Mouse (Mus musculus) neural tube, embryonic 11.5 days (tissue): ENCODE measurements around the gene Kcnip2. TPM values are rescaled to one million over a fixed set of nuclear protein-coding genes. Genes with fewer than 3 reads are reported as not detected.

Source experiments
- ATAC-seq: fragments of 200-750 bp; cut with Nextera tagmentation; 2 replicates; pipeline ENCODE4 v1.8.0; 2017; ENCODE audit warnings: moderate number of reproducible peaks, mild to moderate bottlenecking, moderate TSS enrichment, moderate library complexity; ENCODE audit not compliant: insufficient read depth, low FRiP score, low TSS enrichment
- DNase-seq: peaks from one replicate; pipeline ENCODE4 v3.0.0-alpha.2; 2015; ENCODE audit warnings: low spot score
- H3K27ac ChIP-seq: fragments of 300-500 bp; sonication (generic); 2 replicates; pipeline ENCODE4 v1.5.1; 2014; ENCODE audit warnings: low read depth, mild to moderate bottlenecking, low read length
- H3K27me3 ChIP-seq: fragments of 300-500 bp; sonication (generic); 2 replicates; pipeline ENCODE4 v1.6.1; 2014; ENCODE audit warnings: mild to moderate bottlenecking, low read length, mixed read lengths; ENCODE audit not compliant: control insufficient read depth, insufficient read depth
- H3K36me3 ChIP-seq: fragments of 300-500 bp; sonication (generic); 2 replicates; pipeline ENCODE4 v1.6.1; 2014; ENCODE audit warnings: mild to moderate bottlenecking, low read length, moderate library complexity, mixed read lengths; ENCODE audit not compliant: control insufficient read depth, insufficient read depth
- H3K4me1 ChIP-seq: fragments of 300-500 bp; sonication (generic); 2 replicates; pipeline ENCODE4 v1.6.1; 2014; ENCODE audit warnings: low read length, mixed read lengths; ENCODE audit not compliant: control insufficient read depth, insufficient read depth
- H3K4me2 ChIP-seq: fragments of 300-500 bp; sonication (generic); 2 replicates; pipeline ENCODE4 v1.6.1; 2014; ENCODE audit warnings: low read depth, mild to moderate bottlenecking, moderate library complexity
- H3K4me3 ChIP-seq: fragments of 300-500 bp; sonication (generic); 2 replicates; pipeline ENCODE4 v1.5.1; 2014; ENCODE audit warnings: low read depth, low read length
- H3K9ac ChIP-seq: fragments of 300-500 bp; sonication (generic); 2 replicates; pipeline ENCODE4 v1.6.1; 2014; ENCODE audit warnings: mild to moderate bottlenecking, low read length
- H3K9me3 ChIP-seq: fragments of 300-500 bp; sonication (generic); 2 replicates; pipeline ENCODE4 v1.6.1; 2016; ENCODE audit warnings: low read length; ENCODE audit not compliant: control insufficient read depth
- WGBS: fragments of 180-500 bp; shearing (Covaris S2); extraction: QIAGEN DNeasy Blood & Tissue Kit; methylation state at CpG from one replicate; pipeline ENCODE4 v1.1.7; 2014; 5-methylcytosine and 5-hydroxymethylcytosine counted together
- polyA plus RNA-seq: library from polyadenylated mRNA; unstranded; fragments of >200 nt; fragmentation: Nextera tagmentation; extraction: Ambion mirVana; gene quantifications from 2 replicates; pipeline ENCODE4 v1.2.1, GENCODE M21; 2014

Kcnip2 gene
- polyA plus RNA-seq, 1 experiment from 2014 or later, result 4.4 TPM

DNA sequence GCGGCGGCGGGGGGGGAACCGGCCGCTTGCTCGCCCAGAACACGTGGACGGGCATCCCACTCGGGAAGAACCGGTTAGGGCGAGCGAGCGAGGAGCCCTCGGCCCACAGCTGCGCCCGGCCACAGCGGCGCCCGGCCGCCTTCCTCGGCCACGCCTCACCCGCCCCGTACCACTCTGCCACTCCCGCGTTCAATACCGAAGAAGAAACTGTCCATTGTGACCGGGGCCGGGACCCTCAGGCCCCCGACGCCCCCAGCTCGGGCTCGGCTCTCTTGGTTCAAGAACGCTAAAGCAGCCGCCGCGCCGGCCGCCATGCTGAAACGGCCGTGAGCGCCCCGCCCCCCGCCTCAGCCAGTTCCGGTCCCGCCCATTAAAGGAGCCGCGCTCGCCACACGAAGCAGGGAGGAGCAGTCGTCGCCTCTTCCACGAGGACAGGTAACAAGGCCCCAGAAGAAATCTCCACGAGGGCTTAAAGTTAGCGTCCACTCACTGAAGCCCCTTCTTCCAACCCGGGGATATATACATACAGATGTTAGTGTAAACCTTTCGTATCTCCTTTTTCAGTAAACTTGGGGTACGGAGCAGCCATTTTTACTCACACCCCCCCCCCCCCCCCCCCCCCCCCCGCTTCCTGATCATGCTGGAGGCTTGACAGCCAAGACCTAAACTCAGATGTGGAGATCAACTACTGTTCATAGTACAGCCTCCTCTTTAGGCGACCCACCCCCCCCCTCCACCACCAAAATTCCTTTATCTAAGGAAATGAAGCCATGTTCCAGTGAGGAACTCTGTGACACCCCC, 66.4 kb downstream of the Kcnip2 start, which contains the start of gene Npm3:
Gene Npm3 (minus strand): TSS at position 349 of the 801 bp plus-strand sequence.
- H3K4me2 ChIP-seq, result peak within 1 kb of the TSS; percentile 96
- H3K27ac ChIP-seq, result 0 out of 2 replicates have a peak within 1 kb of the TSS, but pooled peaks have one; percentile 27
- peak within 1 kb of the TSS; percentile 83 for H3K4me3 ChIP-seq
- peaks cover 29% of the 10 kb centered on the region for H3K27me3 ChIP-seq
- no peaks in the 10 kb centered on the region for H3K9me3 ChIP-seq
- H3K9ac ChIP-seq, result peak within 1 kb of the TSS; percentile 79
- peak; percentile 90 for DNase-seq
- ATAC-seq, result peak; percentile 69; the same call in 1 of the 2 replicates
- H3K4me1 ChIP-seq, result peaks cover 7% of the 10 kb centered on the region
- under 1% methylated on average over 59 of the region's 60 CpGs for WGBS
- peaks cover 6% of the 10 kb centered on the region for H3K36me3 ChIP-seq

DNA sequence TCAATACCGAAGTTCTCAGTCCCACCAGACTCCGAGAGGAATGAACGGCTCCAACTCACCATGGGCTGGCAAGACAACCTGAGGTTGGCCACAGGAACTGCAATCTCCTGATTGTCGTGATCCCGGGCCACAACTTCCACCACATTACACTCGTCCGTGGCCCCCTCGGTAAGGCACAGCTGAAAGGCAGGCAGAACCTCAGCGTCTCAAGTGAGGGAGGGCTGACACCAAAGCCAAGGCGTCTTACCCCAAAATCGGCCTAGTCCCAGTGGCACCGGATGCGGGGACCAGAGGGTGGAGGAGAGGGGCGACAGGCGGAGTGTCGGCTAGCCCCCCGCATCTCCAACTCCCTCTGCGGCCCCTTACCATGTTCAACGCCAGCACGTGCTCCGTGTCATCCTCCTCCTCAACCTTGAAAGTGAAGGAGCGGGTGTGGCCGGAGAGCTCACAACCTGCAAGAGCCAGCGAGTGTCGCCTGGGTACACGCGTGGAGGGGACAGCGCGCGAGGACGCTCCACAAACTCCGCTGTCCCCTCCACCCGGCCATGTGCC, 67.1 kb downstream of the Kcnip2 start:
- H3K4me2 ChIP-seq, result peak overlapping the region; percentile 96
- no peaks in the 10 kb centered on the region for H3K9me3 ChIP-seq
- ATAC-seq (peak; percentile 15; the same call in 1 of the 2 replicates), DNase-seq (no peak)
- 3% methylated on average over 33 of the region's 33 CpGs for WGBS
- H3K27ac ChIP-seq, result 0 out of 2 replicates have a peak overlapping the region, but pooled peaks have one; percentile 27
- peaks cover 5% of the 10 kb centered on the region; the same call in 1 of the 2 replicates for H3K36me3 ChIP-seq
- H3K9ac ChIP-seq, result peak overlapping the region; percentile 79
- H3K4me3 ChIP-seq, result peak overlapping the region; percentile 83
- peaks cover 7% of the 10 kb centered on the region for H3K4me1 ChIP-seq
- H3K27me3 ChIP-seq, result peaks cover 36% of the 10 kb centered on the region

DNA sequence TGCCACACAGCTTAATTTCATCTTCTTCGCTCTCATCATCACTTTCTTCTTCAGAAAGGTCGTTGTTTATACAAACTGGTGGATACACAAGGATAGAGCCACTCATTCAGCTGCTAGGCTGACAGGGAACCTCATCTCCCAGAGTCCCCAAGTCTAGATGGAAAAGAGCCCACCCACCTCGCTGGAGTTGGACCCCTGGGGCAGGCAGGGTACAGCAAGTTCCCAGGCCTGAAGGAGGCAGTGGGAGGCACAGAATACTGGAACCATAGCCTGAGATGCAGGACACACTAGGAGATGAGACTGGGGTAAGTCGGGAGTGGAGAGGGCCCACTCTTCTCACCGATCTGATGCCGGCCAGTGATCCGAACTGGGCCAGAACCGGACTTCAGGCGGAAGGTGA, 67.7 kb downstream of the Kcnip2 start:
- Histone ChIP-seq H3K27me3 (peaks cover 41% of the 10 kb centered on the region), H3K4me1 (peaks cover 7% of the 10 kb centered on the region), H3K9ac (no peak overlapping the region), H3K27ac (no peak overlapping the region), H3K9me3 (no peaks in the 10 kb centered on the region), H3K4me2 (peak overlapping the region; percentile 96), H3K4me3 (peak overlapping the region; percentile 83; the same call in 1 of the 2 replicates), H3K36me3 (peaks cover 2% of the 10 kb centered on the region; the same call in 1 of the 2 replicates)
- DNase-seq, result no peak
- ATAC-seq, result no peak
- WGBS, result 54% methylated on average over 9 of the region's 9 CpGs

DNA sequence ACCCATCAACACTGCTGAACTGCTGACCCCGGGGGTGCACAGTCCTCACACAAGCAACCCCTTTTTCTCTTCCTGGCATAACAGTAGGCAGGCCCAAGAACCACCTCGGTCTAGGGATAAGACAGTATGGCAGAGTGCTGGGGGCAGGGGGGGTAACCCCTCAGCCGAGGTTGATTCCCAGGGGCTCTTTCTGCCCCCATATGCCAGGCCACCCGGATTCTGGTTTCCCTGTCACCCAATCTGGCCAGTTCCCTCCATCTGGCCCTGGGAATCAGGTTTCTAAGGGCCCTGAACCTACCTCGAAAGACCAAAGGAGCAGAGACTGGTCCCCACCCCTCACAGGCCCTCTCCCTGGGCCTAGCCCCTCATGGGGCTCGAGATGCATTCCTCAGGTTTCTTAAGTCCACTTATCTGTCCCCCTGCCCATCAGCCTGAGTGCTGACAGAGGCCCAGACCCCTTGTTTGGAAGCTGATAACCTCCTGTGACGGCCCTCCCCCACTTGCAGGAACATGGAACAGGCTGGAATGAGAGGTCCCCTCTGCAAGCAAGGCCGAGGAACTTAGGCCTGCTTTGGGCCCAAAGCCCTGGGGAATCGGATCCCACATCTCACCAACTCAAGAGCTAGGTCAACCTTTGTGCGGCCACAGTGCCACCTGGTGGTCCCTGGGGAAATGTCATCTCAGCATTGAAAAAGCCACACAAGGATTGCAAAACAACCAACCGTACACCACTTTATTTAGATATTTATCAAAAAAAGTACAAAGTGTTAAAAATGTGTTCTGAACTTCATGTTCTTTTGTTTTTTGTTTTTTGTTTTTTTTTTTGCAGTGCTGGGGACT, 68.6 kb downstream of the Kcnip2 start:
- Histone ChIP-seq H3K4me2 (no peak overlapping the region), H3K4me1 (peaks cover 15% of the 10 kb centered on the region), H3K9me3 (no peaks in the 10 kb centered on the region), H3K27me3 (peaks cover 51% of the 10 kb centered on the region), H3K9ac (no peak overlapping the region), H3K36me3 (no peaks in the 10 kb centered on the region), H3K27ac (no peak overlapping the region), H3K4me3 (no peak overlapping the region)
- WGBS, result 30% methylated on average over 11 of the region's 11 CpGs
- ATAC-seq (no peak), DNase-seq (peak; percentile 86)

DNA sequence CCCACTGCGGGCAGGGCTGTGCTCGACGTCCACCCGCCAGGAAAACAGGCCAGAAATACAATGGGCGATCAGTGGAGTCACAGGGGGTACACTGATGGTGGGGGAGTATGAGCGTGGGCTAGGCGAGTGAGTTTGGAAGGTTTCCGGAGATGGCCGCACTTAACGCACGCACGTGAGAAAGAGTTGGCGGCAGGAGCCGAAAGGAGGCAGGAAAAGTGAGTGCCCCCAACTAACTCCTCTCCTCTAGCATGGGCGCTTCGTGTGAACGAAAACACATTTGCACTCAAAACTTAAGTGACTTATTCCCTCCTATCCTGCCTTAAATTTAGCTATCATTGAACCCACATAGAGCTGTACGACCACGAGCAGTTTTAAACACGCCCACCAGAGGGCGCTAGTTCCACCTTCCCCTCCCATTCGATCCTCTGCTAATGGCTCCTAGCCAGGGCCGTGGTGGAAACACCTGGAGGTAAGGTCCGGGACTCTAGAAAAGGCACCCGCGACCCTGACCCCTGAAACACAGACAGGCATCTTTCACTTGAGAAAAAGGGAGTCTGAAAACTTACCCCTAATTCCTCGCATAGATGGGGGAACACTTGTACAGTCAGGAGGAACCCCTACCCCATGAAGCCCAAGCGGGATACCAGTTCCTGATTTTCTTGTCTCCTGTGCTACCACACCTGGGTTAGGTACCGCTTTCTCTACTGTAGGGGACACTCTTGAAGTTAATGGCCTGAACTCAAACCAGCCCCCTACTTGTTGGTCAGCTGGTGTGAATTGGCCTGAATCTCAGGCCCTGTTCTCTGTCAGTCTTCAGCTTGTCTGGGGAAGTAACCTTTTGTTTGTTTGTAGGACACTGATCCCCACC, 69.5 kb downstream of the Kcnip2 start:
- Histone ChIP-seq H3K27ac (no peak overlapping the region), H3K27me3 (peaks cover 59% of the 10 kb centered on the region), H3K9ac (no peak overlapping the region), H3K4me2 (no peak overlapping the region), H3K36me3 (no peaks in the 10 kb centered on the region), H3K4me1 (peaks cover 23% of the 10 kb centered on the region), H3K9me3 (no peaks in the 10 kb centered on the region), H3K4me3 (no peak overlapping the region)
- 7% methylated on average over 29 of the region's 29 CpGs for WGBS
- peak; percentile 79 for DNase-seq
- no peak for ATAC-seq

DNA sequence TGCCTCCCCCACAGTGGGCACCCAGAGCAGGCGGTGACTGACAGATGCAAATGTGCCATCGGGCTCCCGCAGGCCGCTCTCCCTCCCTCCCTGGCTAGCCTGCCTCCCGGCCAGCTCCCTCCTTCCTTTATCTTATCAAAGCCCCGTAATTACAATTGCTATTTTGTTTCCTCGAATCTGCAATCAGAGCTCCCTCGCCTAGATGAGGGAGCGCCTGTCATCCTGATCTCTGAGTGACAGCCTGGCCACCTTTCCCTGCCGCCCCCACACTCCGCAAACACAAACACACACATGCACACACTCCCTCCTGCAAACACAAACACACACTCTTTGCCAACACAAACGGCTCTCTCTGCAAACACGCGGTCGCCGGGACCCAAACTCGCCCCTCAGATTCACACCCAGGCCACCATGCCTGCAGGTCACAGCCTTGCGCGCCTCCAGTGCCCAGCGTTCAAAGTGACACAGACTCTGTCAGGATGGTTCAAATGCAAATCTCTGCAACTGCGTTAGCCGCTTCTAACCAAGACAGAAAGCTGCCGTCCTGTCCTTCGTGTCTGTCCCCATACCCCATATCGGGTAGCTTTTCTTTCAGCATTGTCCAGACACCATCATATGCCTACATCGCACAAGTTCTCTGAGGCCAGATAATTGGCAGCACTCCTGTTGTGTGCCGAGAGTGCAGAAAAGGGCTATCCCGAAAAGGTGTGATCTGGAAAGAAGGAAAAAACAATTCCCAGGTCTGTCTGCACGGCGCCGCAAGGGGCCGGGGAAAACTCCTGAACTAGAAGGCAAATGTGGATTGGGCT, 70.3 kb downstream of the Kcnip2 start:
- no peak overlapping the region for H3K4me3 ChIP-seq
- H3K9me3 ChIP-seq, result no peaks in the 10 kb centered on the region
- no peak overlapping the region for H3K27ac ChIP-seq
- H3K36me3 ChIP-seq, result no peaks in the 10 kb centered on the region
- no peak overlapping the region for H3K9ac ChIP-seq
- WGBS, result 3% methylated on average over 32 of the region's 32 CpGs
- H3K4me2 ChIP-seq, result no peak overlapping the region
- peaks cover 23% of the 10 kb centered on the region for H3K4me1 ChIP-seq
- no peak for DNase-seq
- H3K27me3 ChIP-seq, result peaks cover 68% of the 10 kb centered on the region
- no peak for ATAC-seq

DNA sequence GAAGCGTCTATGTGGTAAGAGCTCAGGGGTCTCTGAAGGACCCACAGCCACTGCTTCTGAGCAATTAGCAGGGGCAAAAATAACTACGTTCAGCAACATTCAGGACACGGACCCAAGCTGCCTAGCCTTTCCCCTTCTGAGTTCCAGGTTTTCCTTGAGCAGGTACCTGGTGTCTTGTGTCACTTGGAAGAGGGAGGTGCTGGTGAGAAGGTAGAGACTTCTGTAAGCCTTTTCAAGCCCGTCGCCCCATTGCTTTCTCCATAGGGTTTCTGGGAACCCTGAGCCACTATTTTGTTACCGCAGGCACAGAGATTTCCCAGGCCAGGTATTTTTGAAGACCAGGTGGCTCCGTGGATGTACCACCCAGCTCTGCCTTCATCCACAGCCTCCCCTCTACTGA, 72.2 kb downstream of the Kcnip2 start:
- Histone ChIP-seq H3K4me1 (peaks cover 20% of the 10 kb centered on the region), H3K9me3 (no peaks in the 10 kb centered on the region), H3K9ac (no peak overlapping the region), H3K4me3 (no peak overlapping the region), H3K27me3 (peaks cover 86% of the 10 kb centered on the region), H3K36me3 (no peaks in the 10 kb centered on the region), H3K4me2 (no peak overlapping the region), H3K27ac (no peak overlapping the region)
- ATAC-seq (no peak), DNase-seq (no peak)
- 21% methylated on average over 7 of the region's 7 CpGs for WGBS
